Mouse (Mus musculus) G1E (cell line): ENCODE results near the gene Ibsp.

Experiments
- CTCF ChIP-seq: IDR thresholded peaks from 2 replicates; pipeline ENCODE4 v1.5.1; 2012; ENCODE audit warnings: low read depth, low read length, inconsistent platforms, mixed read lengths
- GATA1 ChIP-seq: IDR thresholded peaks from 2 replicates; pipeline ENCODE4 v1.6.1; 2012; ENCODE audit warnings: borderline replicate concordance, low read length, inconsistent platforms, mixed read lengths

GRCm38 (mm10) chr5:104358592-104358991 is 59.6 kb downstream of the Ibsp start:
- TF ChIP-seq CTCF (no peak), GATA1 (no peak)
